Mouse (Mus musculus) mouse trophoblast stem cell (cell line): ENCODE measurements at regions not wholly inside any gene's neighbourhood (a gene's known extent, or its start where the extent isn't known, plus 50 kb on each side); places are given as distances from the start of the nearest gene placed in this dataset.

Experiments
- in situ Hi-C, 2 experiments: fragments of 300-500 bp; cut with MseI, MboI; formaldehyde crosslinking; loops; 2 replicates in 1 of 2; 3 replicates in 1 of 2; pipeline ENCODE4 v1.15.1; 2025

DNA sequence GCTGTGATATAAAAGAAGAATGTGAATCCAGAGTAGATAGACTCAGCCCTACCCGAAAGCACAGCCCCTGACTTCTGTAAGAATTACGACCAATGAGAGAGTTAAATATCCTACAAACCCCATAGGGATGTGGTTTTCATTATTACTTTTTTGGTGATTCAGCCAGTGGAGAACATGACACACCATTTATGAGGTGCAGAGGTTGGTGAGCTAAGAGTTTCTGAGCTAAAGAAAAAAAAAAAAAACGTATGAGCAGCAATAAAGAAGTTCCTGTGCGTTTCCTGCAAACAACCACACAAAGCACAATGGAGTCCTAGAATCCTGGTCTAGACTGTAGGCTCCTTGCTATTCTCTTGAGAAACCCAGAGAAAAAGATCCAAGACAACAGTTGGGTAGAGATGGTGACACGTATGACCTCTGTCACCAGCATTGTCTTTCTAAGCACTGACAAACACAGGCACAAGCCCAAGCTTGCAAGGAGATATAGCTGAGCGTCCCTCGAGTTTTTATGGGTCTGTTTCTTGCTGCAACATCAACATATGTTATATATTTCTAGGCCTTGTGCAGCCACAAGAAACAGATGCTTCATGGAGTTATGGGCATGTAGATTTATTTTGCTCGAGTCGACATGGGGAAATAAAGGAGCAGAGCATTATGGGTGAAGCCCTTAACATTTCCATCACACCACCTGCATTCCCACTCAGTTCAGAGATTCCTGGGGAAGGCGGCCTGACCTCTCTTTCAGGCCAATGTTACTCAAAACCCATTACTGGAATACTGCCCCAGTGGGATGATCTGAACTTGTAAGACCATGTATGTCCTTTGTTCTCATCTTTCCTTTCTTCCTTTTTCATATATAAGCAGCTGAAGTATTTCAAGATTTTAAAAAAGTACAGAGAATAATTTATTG lies 263.1 kb upstream of the Lyplal1 start:
- in situ Hi-C loops: no loop called here

DNA sequence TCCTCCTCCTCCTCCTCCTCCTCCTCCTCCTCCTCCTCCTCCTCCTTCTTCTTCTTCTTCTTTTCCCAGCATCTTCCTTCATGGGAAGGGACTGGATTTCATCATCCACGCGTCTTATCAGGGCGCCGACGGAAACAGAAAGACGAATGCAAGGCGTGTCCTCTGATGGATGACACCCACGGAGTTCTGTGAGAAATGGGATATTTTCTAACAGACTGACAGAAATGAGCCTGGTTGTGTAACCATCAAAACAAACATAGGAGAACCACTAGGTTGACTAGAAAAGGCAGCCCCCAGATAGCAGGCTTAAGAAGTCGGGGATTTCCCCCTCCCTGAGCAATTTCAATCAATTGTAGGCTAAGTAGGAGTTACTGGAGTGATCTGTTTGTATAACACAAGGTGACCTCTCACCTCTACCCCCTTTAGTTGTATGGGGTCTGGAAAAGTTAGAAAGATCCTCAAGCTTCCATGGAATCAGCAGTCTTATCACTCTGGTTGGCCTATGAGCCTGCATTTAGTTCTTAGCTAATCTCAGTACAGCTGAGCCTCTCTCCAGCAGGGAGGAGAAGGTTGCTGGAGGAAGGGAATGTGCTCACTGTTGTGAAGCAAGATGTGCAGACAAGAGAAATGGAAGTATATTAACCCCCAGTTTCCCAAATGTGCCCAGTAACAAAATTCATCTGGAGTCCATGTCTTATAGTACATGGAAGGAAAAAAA lies 260.0 kb upstream of the Lyplal1 start:
- in situ Hi-C loops: no loop called here

DNA sequence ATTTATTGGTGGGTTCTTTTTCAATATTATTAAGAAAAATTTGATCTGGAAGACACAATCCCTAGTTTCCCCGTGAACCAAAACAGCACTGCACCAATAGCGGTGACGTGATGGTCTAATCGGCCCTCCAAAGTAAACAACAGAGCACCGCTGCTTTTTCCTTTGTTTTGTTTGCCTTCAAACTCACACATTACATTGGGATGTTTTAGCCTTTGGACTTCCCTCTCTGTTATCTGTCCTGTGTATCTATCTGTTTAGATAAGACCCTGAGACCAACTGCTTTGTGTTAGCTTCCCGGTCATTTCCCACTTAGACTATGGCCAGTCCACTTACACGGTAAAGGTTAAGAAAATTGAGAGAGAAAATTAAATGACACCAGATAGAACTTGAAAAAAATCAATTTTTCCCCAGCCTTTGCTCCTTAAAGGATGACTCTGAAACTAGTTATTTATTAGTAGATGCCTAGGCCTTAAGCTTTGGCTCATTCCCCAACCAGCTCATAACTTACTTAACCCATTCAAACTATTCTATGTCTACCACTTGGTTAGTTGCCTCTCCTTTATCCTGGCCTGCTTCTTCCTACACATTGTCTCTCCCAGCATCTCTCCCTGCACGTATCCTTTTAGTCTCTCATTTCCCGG lies 257.0 kb upstream of the Lyplal1 start:
- in situ Hi-C loops: no loop called here

DNA sequence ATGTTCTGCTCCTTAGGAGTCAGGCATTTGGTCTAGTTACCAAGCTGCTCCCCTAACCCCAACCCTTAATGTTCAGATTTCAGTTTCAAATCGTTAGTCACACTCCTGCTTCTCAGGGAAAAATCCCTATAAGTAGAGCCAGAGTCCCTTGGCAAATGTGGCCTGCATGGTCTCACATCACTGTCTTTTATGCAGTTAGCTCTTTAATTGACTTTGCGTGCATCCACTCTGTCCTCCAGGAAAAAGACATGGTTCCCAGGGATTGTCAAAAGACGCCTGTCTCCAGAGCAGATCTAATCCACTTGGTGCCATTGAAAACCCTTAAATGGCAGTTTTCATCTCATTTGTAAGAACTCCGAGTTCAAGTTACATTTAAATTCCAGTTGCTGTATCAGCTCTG lies 256.3 kb upstream of the Lyplal1 start:
- in situ Hi-C loops: no loop called here

DNA sequence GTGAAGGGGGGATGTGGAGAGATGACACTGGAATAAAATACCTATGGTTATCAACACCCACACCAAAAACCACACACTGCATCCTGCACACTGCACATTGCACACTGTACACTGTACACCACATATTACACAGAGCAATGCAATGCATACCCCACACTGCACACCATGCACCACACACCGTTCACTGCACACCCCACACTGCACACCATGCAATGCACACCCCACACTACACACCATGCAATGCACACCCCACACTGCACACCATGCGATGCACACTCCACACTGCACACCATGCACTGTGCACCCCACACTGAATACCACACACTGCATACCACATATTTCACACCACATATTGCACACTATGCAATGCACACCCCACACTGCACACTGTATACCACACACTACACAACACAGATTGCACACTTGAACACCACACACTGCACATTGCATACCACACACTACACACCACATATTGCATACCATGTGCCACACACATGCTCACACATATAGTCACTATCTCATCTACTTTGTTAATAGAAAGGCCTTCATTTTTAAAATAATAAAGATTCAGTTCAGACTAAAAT lies 255.8 kb upstream of the Lyplal1 start:
- in situ Hi-C loops: no loop called here

DNA sequence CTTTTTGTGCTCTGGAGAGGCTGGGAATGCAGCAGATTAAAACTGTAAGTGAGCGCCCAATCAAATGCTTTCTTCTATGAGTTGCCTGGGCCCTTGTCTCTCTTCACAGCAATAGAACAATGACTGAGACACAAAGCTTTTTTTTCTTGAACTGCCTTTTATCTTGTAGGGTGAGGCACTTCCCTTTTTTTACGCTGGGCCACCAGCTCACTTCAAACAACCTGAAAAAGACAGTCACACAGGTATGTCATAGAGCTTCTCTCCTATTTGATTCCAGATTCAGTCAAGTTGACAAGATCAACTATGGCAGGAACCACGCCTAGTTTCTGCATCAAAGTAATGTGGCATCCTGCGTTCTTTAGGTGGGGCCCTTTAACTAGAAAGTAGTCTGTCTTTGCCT lies 246.2 kb upstream of the Lyplal1 start:
- in situ Hi-C loops: no loop called here

DNA sequence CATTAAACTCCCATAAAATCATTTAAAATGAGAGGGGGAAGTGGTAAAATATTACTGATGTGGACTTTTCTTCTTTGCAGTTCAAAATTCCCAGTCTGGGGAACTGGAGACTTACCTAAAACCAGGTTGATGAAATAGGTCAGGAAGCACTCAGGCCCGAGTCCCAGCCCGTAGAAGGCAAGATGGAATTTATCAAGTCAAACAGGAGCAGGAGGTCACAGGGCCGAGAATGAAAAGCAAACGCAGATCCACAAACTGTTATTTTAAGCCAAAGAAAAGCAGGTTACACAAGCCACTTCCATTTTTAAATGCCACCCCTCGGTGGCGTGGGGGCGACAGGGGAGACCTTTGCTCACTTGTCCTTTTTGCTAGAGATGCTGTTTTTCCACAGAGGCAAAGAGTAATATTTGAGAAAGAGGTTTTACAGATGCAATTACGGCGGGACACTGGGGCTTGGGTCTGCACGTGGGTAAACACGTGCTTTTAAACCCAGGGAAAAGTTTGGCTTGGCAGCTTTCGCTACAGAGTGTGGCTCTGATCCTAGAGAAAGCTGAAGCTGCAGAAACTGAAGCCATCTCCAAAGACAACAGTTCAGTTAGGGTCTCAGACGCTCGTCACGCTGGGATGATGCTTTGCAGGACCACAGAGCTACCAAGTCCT lies 241.0 kb upstream of the Lyplal1 start:
- in situ Hi-C loops: no loop called here

DNA sequence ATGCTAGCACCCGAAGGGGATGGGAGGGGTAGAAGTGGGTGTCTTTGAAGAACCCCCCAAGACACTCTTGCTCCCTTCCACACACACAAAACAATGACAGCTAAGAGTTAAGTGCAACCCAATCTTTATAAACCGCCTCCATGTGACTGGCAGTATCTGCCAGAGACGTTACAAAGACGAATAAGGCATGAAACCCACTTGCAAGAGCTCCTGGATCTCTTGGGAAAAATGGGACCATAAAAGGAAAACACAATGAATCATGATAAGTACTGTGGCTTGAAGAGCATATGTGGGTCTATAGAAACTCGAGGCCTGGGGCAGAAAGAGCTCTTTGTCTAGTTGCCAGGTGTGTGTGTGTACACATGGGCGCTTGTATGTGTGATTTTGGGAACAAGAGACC lies 237.6 kb upstream of the Lyplal1 start:
- in situ Hi-C loops: no loop called here

DNA sequence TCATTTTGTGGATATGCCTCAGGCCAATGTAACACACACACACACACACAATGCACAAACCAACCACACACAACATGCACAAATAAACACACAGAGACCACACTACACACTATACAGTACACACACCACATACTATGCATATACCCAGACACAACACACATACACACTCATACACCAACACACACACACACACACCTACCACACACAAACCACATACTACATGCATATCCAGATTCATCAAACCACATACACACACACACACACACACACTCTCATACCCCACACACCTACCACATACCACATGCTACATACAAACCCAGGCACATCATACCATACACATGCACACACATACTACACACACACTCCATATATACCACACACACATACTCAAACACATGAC lies 237.0 kb upstream of the Lyplal1 start:
- in situ Hi-C loops: no loop called here

DNA sequence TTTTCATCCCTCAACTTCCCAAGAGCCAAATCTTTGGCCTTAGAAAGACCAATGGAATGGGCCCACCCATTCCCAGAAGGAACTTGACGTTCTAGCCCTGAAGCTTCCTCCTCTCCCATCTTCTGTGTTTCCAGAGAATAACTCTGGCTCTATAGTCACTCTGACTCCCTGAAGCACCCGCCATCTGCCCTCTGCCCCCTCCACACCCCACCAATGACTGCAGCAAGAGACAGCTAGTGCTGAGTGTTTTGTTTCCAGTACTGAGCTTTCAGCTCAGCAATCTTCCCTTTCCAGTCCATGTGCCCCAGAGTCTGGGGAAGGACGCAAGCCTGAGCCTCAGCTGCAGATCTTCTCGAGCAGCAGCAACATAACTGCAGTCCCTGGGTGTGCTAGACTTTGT lies 233.3 kb upstream of the Lyplal1 start:
- in situ Hi-C loops: no loop called here

DNA sequence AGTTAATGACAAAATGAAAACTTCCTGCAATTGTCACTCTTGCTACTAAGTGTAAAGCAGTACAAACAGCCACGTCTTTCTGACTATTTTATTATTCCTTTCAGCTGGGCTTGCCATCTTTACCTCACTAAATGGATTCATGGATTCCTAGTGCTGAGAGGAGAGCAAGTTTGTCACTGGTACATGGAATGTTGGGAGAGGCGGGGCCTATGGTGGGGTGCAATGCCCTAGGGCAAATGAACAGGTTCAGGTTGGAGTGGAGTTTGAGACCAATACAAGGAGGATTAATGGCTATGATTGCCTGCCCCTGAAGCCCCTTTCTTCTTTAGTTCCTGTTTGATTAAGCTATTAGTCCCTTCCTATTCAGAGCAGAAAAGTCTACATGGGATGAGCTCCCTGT lies 232.9 kb upstream of the Lyplal1 start:
- in situ Hi-C loops: no loop called here

DNA sequence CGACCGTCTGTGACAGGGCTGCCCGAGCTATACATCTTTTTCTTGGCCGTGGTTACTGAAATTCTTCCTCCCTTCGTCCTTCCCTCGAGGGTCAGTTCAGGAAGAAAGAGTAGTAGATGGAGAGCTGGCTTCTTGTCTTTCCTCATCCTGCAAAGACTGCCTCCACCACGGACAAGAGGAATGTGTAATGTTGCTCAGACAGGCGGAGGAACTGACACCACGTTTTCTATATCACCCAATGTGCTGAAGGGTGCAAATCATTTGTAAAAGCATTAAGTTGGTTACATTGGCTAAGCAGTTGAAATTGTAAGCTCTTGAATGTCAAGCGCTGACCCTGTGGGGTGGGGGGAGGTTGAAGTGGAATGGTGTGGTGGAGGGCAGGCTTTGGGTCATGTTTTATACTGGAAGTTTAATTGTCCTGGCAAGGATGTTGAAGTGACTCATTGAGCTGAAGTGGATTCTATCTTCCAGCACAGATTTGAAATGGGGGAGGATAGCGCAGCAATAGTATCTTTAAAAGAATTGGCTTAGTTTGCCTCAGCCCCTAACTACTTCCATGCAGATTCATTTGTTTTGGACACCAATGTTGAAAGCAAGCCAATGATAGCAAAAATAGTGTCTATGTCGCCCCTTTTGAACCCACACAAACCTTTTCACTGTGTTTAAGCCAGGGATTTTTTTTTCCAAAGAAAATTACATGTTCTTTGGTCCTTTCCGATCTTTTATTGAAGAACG lies 230.5 kb upstream of the Lyplal1 start:
- in situ Hi-C loops: no loop called here

DNA sequence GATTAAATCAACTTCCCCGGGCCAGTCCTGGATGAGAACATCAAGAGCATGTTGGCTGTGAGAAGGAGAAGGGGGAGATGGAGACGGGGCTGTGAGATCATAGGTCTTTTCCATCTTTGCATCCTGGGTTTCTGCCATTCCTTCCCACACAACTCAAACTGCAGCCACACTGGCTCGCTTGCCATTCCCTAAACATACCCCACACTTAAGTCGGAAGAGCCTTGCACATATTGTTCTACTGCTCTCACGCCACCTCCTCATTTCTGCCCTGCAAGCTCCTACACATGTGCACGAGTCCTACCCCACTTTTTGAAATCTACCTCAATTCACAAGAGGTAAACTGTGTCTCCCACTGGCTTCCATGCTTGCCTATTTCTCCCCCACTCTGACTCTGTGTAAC lies 228.3 kb upstream of the Lyplal1 start:
- in situ Hi-C loops: no loop called here

DNA sequence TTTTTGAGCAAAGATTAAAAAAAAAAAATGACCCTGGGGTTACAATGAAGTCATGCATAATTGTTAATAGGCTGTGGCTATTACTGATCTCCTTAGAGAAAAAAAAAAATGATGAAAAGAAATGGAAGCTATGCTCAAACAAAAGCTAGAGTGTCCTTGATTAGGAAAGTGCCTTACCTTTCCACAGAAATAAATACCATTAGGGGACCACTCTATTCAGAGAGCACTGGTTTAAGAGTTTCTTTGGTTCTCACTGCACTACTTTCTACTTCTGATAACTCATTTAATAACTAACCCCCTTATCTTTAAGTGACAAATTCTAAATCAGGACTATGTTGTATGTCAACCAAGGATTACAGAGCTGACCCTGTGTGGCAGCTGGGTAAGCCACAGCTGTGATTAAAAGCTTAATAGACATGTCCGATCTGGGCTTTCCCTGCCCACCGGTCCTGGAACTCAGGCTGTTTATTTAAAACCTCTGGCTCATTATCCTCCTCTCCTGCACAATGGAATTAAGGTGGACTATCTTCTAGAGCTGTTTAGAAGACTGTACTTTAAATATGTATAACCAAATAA lies 225.9 kb upstream of the Lyplal1 start:
- in situ Hi-C loops: no loop called here

DNA sequence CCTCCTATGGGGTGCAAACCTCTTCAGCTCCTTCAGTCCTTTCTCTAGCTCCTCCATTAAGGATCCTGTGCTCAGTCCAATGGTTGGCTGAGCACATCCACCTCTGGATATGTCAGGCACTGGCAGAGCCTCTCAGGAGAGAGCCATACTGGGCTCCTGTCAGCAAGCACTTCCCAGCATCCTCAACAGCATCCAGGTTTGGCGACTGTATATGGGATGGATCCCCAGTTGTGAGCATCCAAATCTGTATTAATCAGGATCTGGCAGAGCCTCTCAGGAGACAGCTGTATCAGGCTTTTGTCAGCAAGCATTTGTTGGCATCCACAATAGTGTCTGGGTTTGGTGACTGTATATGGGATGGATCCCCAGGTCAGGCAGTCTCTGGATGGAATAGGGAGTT lies 225.3 kb upstream of the Lyplal1 start:
- in situ Hi-C loops: no loop called here

DNA sequence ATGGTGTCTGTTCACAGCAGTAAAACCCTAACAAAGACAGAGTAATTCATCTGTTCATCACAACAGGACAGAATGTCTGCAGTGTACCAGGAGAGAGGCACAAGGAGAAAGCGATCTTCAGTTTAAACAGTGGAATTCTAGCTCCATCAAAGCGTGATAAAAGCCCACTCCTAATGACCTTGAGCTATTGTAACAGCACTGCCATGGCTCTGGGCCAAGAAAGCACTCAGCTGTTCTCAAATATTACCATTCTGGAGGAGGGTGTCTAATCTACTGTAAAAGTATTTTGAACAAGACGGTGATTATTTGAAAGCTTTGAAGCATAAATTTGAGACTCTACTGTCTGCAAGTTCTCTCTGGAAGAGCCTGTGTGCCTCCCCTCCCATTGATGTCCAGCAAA lies 224.8 kb upstream of the Lyplal1 start:
- in situ Hi-C loops: no loop called here

DNA sequence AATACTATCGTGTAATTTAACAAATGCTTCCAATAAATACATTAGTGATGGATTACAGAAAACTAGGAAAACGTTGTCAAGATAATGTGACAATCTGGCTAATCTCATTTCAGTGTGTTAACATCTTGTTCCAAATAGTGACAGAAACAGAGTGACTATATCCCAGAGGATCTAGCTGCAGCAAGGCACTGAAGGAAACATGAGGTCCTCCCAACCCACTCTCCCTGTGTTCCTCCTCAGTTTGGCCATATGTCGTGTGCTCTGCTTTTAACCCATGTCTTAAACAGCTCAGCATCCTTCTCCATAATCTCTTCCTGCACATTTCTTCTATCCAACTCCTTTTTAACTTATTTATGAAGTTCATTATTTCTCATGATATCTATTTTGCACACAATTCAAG lies 223.6 kb upstream of the Lyplal1 start:
- in situ Hi-C loops: no loop called here

DNA sequence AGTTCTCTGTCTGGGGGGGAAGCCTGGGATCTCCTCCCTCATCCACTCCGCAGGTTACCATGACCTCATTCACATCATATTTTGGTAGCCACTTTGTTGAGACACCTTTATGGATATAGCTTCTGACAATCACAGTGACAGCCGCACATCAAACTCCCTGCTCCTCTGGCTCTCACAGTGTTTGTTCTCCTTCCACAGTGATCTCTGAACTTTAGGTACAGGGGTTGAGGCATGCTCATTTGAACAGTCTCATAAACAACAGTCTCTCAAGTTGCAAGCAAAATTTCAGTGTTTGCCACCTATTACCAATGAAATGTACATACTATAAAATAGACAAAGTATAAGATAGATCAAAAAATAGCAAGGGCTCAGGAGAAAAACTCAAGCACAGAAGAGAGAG lies 200.2 kb upstream of the Lyplal1 start:
- in situ Hi-C loops: no loop called here

DNA sequence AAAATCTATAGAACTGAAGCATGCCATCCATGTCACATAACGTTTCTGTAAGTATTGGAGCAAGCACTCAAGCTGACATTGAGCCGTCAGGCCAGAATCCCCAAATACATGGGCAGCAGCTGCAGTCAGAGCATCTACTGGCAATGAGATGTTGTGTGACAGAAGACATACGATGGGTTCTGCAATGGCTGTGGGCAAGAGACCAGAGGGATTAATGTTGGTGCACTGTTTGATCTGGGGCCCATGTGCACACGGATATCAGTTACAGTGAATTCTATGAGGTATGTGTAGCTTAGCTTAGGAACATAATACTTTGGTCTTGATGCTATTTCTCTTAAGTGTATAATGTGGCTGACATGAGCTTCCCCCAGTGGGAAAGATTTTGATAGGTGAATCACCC lies 197.1 kb upstream of the Lyplal1 start:
- in situ Hi-C loops: no loop called here

DNA sequence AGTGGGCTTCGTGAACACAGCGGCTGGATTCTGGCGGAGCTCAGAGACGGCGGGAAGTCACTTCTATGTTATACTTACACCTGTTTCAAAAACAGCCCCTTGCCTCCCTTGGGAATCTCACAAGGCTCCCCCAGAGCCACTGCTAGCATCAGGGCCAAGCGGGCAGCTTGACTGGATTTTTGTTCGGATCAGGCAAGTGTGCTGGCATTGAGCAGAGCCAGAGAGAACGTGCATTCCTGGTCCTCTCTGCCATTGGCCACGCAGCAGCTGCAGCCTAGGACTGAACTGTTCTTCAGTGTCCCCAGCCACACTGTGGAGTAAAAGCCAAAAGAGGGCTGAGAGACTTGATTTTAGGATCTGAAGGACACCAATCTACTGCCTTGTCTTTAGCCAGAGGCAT lies 195.6 kb upstream of the Lyplal1 start:
- in situ Hi-C loops: no loop called here

DNA sequence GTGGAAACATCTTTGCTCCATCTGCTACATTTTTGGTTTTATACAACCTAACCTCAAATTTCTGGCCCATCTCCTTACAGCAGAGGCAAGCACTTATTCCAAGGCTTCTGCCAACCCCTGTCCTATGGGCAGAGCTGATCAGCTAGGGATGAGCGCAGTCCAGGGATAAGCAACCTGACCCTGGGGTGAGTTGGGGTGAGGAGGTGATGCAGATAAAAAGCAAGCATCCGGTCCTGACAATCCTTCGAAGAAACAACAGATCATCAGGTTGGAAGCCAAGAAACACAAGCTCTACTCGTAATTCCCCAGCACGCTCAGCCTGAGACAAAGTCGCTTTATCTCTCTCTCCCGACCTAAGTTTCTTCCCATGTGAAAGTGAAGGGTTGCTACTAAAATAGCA lies 194.9 kb upstream of the Lyplal1 start:
- in situ Hi-C loops: no loop called here
